Mouse (Mus musculus) cerebellum, adult 9-11 months (tissue): ENCODE data around the gene Gabrr1.

ENCODE experiments used
- DNase-seq: peaks from one replicate; pipeline ENCODE4 v3.0.0; 2022

The Gabrr1 gene

GRCm38 (mm10) chr4:33208881-33209841 is 76.8 kb downstream of the Gabrr1 start, which contains the start of gene Srsf12:
Gene Srsf12 (plus strand): TSS chr4:33208991.
- peak; percentile 83 for DNase-seq
